Mouse (Mus musculus): Measurements from ENCODE around the gene Gab2. TPM values are rescaled to one million over a fixed set of nuclear protein-coding genes. Genes with fewer than 3 reads are reported as not detected.

The Gab2 gene
- 7.6 TPM for polyA plus RNA-seq (2014; fragmentation: Illumina TruSeq; extraction: RNeasy Lipid Tissue Mini Kit (QIAGEN cat#74804); ENCODE audit: insufficient read depth, low read depth, low replicate concordance)

DNA sequence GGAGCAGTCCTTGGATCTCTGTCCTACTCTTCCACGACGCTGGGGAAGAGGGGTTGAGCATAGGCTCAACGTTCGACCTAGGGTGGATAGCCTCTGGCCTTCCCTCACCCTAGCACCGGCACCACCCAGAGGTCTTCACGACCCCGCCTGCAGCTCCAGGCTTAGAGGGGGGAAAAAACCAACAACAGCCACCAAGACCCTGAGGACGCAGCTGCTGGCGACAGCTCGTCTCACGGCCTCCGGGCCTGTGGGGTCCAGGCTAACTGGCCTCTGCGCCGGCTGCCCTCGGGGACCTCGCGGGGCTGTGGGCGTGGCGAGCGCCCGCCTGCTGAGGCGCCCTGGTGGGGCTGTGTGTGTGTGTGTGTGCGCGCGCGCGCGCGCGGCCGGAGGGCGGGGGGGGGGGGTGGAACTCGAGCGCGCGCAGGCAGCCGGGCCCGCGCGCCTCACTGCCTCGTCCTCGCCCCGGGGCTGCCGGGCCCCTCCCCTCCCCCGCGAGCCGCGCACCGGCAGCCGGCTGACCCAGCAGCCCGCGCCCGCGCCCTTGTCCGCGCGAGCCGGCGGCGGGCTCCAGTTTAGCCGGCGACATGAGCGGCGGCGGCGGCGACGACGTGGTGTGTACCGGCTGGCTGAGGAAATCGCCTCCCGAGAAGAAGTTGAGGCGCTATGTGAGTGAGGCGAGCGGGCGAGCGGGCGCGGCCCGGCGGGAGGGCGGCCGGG, at the start of gene Gab2:
Gab2 (plus strand) TSS at position 345 of the 717 bp plus-strand sequence.

DNA sequence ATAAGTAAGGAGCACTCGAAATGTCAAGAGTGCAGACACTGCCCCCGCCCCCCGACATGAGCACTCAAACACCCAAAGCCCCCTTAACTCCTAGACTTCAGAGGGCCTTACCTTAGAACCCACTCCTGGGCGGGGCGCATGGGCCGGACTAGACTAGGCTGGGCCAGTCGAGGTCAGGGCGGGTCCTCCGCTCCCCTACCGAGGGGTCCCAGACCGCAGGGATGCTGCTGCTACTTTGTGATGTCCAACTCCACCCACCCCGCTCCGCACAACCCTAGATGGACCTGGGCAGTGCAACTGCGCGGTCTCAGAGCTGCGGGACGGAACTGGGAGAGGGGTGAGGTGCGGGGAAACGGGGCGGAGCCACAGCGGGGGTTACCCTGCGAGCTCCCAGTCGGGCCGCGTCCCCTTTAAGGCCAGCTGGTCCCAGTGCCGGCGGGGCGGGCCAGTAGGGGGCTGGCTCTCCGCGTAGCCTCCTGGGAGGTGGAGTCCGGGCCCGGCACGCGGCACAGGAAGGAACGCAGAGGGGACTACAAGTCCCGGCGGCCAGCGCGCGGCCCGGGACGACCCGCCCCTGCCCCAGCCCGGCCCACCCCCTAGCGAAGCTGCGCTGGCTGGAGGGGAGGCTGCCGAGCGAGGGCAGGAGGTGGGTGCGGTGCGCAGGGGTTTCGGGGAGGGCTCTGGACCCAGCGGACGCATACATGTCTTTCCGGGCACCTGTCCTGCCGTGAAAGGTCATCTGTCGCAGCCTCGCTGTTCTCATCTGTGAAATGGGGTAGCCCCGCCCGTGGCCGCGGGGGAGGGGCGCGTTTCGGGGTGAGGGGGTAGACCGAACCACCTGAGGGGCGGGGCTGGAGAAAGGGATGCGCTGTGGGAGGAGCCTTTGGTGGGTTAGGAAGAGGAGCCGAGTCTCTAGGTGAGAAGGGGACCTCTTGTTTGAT, 250.6 kb downstream of the Gab2 start, which contains the start of the genes Usp35 and Kctd21:
Usp35 (minus strand) TSS at position 295 of the 941 bp plus-strand sequence.
Kctd21 (plus strand) TSS at position 602 of the 941 bp plus-strand sequence.

Other genes with a start within 250 kb of the Gab2 start
- gene Nars2, start 130.1 kb upstream of the Gab2 start, polyA plus RNA-seq (2014; fragmentation: Illumina TruSeq; extraction: RNeasy Lipid Tissue Mini Kit (QIAGEN cat#74804); ENCODE audit: insufficient read depth, low read depth, low replicate concordance): 3.8 TPM

All from lung, adult 10 weeks (tissue).